Mouse (Mus musculus): Measurements from ENCODE around the gene Atat1. TPM values are rescaled to one million over a fixed set of nuclear protein-coding genes. Genes with fewer than 3 reads are reported as not detected.

Gene Atat1
- polyA plus RNA-seq, 1 experiment from 2014 or later, result 128 TPM

DNA sequence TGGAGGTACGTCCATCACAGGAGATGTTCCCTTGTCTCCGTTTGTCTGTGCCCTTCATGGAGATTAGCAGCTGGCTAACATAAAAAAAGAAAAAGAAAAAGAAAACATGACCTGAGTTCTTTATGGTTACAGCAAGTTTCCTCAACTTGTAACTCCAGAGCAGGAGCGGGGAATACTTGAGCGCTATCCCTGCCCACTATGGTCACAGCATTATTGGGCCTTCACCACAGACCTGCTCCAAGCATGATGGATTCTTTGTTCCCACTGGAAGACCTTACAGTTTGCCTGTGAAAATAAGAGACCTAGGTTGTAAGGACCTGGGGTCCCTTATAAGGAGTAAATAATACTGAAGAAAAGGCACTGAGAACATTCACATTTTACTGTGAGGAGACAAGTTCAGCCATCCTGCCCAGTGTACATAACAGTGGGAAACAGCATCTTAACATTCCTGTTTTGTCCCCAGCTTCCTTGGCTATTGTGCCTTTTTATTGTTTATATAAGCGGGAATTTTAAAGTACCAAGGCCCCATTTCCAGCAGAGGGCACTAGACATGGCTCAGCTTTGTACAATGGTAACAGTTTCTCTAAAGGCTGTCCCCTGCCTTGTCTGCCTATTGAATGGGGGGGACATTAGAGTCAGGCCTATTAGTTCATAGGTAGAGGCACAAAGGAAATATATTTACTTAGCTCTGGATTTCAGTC, 11.1 kb upstream of the Atat1 start:
- Histone ChIP-seq H3K27ac (replicated peaks; ENCODE audit: low read depth, low read length) (no peak overlapping the region), H3K9ac (ENCODE audit: low read length) (no peak overlapping the region), H3K4me2 (ENCODE audit: low read depth, severe bottlenecking) (no peak overlapping the region), H3K4me1 (ENCODE audit: control insufficient read depth, insufficient read depth, low read length) (0 out of 2 replicates have a peak, but pooled peaks cover 4% of the 10 kb centered on the region), H3K9me3 (ENCODE audit: control insufficient read depth, low read length) (no peaks in the 10 kb centered on the region), H3K27me3 (ENCODE audit: control insufficient read depth, insufficient read depth, low read length) (no peaks in the 10 kb centered on the region), H3K4me3 (ENCODE audit: low read depth, low read length) (no peak overlapping the region), H3K36me3 (ENCODE audit: control insufficient read depth, insufficient read depth, low read length) (peaks cover 9% of the 10 kb centered on the region)
- WGBS, result 82% methylated on average over 5 of the region's 5 CpGs
- DNase-seq (ENCODE audit: low spot score) (peak; percentile 58), ATAC-seq (ENCODE audit: insufficient number of reproducible peaks, low FRiP score, low TSS enrichment, low read depth) (no peak)

DNA sequence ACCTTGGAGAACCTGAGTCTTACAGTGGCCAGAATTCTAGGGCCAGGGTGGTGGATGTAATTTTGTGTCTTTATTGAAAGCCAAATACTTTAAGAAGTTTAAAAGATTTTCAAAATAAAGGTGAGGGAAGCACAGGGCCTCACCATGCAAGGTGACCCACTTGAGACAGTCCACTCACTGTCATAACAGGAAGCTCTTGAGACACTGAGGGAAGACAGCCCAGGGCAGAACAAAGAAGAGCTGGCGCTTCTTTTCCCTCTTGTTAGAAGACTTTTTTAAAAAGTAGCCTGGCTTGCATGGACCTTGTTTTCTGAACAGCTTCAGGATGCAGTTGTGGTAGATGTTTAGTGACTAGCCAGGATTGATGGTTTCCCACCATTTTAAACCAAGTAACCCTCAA, 10.5 kb upstream of the Atat1 start:
- H3K27ac ChIP-seq (replicated peaks; ENCODE audit: low read depth, low read length), result no peak overlapping the region
- no peaks in the 10 kb centered on the region for H3K27me3 ChIP-seq (ENCODE audit: control insufficient read depth, insufficient read depth, low read length)
- no peak overlapping the region for H3K4me2 ChIP-seq (ENCODE audit: low read depth, severe bottlenecking)
- H3K36me3 ChIP-seq (ENCODE audit: control insufficient read depth, insufficient read depth, low read length), result peaks cover 9% of the 10 kb centered on the region
- no peaks in the 10 kb centered on the region for H3K9me3 ChIP-seq (ENCODE audit: control insufficient read depth, low read length)
- peaks cover 6% of the 10 kb centered on the region; the same call in 1 of the 2 replicates for H3K4me1 ChIP-seq (ENCODE audit: control insufficient read depth, insufficient read depth, low read length)
- ATAC-seq (ENCODE audit: insufficient number of reproducible peaks, low FRiP score, low TSS enrichment, low read depth) (no peak), DNase-seq (ENCODE audit: low spot score) (no peak)
- H3K4me3 ChIP-seq (ENCODE audit: low read depth, low read length), result no peak overlapping the region
- H3K9ac ChIP-seq (ENCODE audit: low read length), result no peak overlapping the region
- 83% methylated on average over 1 of the region's 1 CpGs for WGBS

DNA sequence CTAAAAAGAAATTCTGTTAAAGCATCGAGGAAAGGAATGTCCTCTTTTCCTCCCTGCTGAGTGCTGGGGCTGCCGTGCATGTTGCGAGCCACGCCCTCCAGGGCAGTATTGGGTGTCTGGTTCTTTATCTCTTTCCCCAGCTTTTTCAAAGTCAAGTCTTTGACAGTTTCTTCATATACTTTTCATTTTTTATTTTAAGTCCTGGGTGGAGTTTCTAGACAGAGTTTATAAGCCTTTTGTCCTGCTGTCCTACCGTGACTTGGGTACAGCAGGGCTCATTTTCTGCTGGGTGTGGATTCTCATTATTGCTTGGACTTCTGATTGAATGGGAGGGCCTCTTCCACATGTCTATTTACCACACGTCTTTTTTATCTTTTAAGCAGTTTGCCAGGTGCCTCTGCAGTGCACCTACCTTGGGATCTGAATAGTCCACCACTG, 10.0 kb upstream of the Atat1 start:
- ATAC-seq (ENCODE audit: insufficient number of reproducible peaks, low FRiP score, low TSS enrichment, low read depth) (no peak), DNase-seq (ENCODE audit: low spot score) (no peak)
- Histone ChIP-seq H3K4me3 (ENCODE audit: low read depth, low read length) (0 out of 2 replicates have a peak overlapping the region, but pooled peaks have one; percentile 78), H3K9ac (ENCODE audit: low read length) (no peak overlapping the region), H3K27me3 (ENCODE audit: control insufficient read depth, insufficient read depth, low read length) (no peaks in the 10 kb centered on the region), H3K4me1 (ENCODE audit: control insufficient read depth, insufficient read depth, low read length) (peaks cover 8% of the 10 kb centered on the region; the same call in 1 of the 2 replicates), H3K36me3 (ENCODE audit: control insufficient read depth, insufficient read depth, low read length) (peaks cover 7% of the 10 kb centered on the region), H3K27ac (replicated peaks; ENCODE audit: low read depth, low read length) (no peak overlapping the region), H3K9me3 (ENCODE audit: control insufficient read depth, low read length) (no peaks in the 10 kb centered on the region), H3K4me2 (ENCODE audit: low read depth, severe bottlenecking) (peak overlapping the region; percentile 69; the same call in 1 of the 2 replicates)
- WGBS, result 66% methylated on average over 6 of the region's 6 CpGs

DNA sequence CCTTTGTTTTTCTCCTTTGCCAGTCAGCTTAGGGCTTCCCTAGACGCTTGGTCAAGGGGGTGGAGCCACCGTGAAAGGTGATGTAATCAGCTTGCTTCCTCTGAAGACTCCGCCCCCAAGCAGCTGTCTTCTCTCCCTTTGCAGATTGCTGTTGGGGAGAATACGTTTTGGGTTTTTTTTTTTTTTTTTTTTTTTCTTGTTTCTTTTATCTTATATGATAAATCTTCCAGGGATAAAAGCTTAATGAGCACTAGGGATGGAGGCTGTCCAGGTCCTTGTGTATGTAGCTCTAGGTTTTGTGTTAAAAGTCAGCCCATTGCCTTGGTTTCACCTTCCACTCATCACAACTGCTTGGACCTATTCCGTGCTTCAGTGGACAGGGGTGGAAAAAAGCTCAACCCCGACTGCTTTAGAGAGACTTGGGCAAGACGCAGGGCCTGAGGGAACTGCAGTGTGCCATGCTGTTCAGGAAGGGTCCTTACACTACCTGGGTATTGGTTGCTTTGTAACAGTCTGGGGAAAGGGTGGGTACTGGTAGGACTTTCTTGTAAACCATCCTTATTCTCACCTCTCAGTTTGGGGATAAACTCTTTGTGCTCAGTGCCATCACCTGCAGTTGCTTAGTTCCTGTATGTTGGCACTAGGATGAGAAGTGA, 9.3 kb upstream of the Atat1 start:
- H3K36me3 ChIP-seq (ENCODE audit: control insufficient read depth, insufficient read depth, low read length), result peaks cover 3% of the 10 kb centered on the region; the same call in 1 of the 2 replicates
- ATAC-seq (ENCODE audit: insufficient number of reproducible peaks, low FRiP score, low TSS enrichment, low read depth) (peak; percentile 37; the same call in 1 of the 2 replicates), DNase-seq (ENCODE audit: low spot score) (peak; percentile 91)
- no peaks in the 10 kb centered on the region for H3K27me3 ChIP-seq (ENCODE audit: control insufficient read depth, insufficient read depth, low read length)
- 18% methylated on average over 7 of the region's 7 CpGs for WGBS
- H3K4me2 ChIP-seq (ENCODE audit: low read depth, severe bottlenecking), result peak overlapping the region; percentile 69
- H3K4me1 ChIP-seq (ENCODE audit: control insufficient read depth, insufficient read depth, low read length), result peaks cover 8% of the 10 kb centered on the region; the same call in 1 of the 2 replicates
- H3K4me3 ChIP-seq (ENCODE audit: low read depth, low read length), result peak overlapping the region; percentile 78
- H3K9ac ChIP-seq (ENCODE audit: low read length), result peak overlapping the region; percentile 98
- peak overlapping the region; percentile 80 for H3K27ac ChIP-seq (replicated peaks; ENCODE audit: low read depth, low read length)
- H3K9me3 ChIP-seq (ENCODE audit: control insufficient read depth, low read length), result no peaks in the 10 kb centered on the region

DNA sequence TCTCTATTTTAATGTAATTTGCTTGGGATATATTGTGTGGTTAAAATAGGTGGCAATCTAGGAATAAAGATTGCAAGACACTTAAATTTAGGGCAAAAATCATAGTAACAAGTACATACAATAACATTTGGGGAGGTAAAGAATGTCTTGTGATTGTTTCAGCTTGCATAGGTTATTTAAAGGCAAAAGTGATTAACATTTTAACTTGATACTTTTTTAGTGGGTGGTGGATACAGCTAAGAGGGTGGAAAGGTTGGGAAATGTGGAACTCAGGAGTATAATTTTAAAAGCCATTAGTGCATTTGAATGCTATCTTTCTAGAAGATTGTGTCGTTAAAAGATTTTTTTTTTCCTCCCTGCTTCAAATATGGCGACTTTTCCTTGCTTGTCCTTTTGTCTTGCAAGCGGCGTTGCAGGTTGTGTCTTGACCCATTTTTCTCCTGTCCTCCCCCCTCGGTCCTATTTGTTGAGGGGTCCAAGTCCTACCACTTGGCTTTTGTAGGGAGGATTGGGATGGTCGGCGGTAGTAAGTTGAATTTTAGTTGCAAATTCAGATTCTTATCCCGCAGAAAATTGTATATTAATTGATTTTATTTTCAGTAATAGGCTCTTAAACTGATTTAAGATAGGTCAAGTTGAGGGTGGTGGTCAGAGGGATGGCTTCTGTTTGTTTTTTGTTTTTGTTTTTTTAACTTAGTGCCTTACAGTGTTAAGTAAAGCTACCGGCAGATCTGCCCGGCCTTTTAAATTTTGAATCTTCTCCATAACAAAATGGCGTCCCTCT, 8.6 kb upstream of the Atat1 start:
- Histone ChIP-seq H3K4me2 (ENCODE audit: low read depth, severe bottlenecking) (peak overlapping the region; percentile 69), H3K9ac (ENCODE audit: low read length) (peak overlapping the region; percentile 98), H3K27ac (replicated peaks; ENCODE audit: low read depth, low read length) (peak overlapping the region; percentile 80), H3K4me3 (ENCODE audit: low read depth, low read length) (peak overlapping the region; percentile 78), H3K9me3 (ENCODE audit: control insufficient read depth, low read length) (no peaks in the 10 kb centered on the region), H3K36me3 (ENCODE audit: control insufficient read depth, insufficient read depth, low read length) (no peaks in the 10 kb centered on the region; the same call in 1 of the 2 replicates), H3K27me3 (ENCODE audit: control insufficient read depth, insufficient read depth, low read length) (no peaks in the 10 kb centered on the region), H3K4me1 (ENCODE audit: control insufficient read depth, insufficient read depth, low read length) (peaks cover 8% of the 10 kb centered on the region; the same call in 1 of the 2 replicates)
- no peak for ATAC-seq (ENCODE audit: insufficient number of reproducible peaks, low FRiP score, low TSS enrichment, low read depth)
- WGBS, result under 1% methylated on average over 11 of the region's 11 CpGs
- peak; percentile 74 for DNase-seq (ENCODE audit: low spot score)

DNA sequence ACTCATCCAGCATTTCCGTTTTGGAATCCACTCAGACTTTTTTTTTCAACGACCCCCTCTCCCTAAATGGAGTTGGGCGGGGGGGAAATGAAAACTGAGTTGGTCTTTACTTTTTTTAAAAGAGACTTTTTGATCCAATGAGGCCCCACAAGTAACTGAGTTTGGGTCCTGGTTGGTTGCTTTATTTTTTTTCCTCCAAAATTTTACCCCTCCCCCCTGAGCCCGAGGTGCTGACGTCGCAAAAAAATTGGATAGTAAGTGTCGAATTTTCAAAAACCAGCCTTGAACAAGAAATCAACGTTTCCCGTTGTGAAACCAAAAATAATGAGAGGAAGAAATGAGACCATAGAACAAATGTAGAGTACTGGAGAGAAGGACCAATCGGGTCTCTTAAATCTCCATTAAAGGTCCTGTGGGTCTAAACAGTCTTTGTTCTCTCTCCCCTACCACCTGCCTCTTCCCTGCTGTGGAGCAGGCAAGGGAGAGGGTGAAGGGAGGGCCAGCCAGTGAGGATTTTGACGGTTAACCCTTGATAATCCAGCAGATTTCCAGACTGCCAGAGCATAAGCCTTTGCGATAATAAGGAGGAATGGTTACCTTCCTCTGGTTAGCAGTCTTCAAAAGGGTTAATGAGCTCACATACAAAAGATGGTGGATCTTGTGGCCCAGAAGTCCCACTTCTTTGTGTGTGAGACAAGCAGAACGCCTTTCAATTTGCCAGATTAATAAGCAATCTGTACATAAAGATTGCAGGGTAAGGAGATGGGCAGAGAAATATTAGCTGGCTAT, 7.8 kb upstream of the Atat1 start:
- Histone ChIP-seq H3K4me2 (ENCODE audit: low read depth, severe bottlenecking) (peak overlapping the region; percentile 69), H3K9me3 (ENCODE audit: control insufficient read depth, low read length) (no peaks in the 10 kb centered on the region), H3K9ac (ENCODE audit: low read length) (peak overlapping the region; percentile 98), H3K36me3 (ENCODE audit: control insufficient read depth, insufficient read depth, low read length) (no peaks in the 10 kb centered on the region), H3K27me3 (ENCODE audit: control insufficient read depth, insufficient read depth, low read length) (no peaks in the 10 kb centered on the region), H3K4me1 (ENCODE audit: control insufficient read depth, insufficient read depth, low read length) (peaks cover 8% of the 10 kb centered on the region; the same call in 1 of the 2 replicates), H3K4me3 (ENCODE audit: low read depth, low read length) (peak overlapping the region; percentile 78), H3K27ac (replicated peaks; ENCODE audit: low read depth, low read length) (peak overlapping the region; percentile 80)
- WGBS, result under 1% methylated on average over 13 of the region's 13 CpGs
- DNase-seq (ENCODE audit: low spot score), result peak; percentile 73
- no peak for ATAC-seq (ENCODE audit: insufficient number of reproducible peaks, low FRiP score, low TSS enrichment, low read depth)

DNA sequence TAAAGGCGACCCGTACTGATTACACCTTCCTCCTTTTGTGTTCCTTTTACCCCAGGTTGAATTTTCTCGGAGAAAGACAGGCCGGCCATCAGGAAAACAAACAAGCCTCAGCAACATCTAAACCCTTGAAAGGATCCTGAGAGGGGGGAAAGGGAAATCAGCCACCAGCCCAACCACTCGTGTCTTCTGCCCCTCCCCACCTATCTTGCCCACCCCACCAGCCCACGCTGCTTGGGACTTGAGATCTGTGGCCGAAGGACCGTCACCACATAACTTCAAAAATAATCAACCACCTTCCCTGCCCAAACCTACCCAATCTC, 7.2 kb upstream of the Atat1 start:
- H3K36me3 ChIP-seq (ENCODE audit: control insufficient read depth, insufficient read depth, low read length), result no peaks in the 10 kb centered on the region
- no peaks in the 10 kb centered on the region for H3K27me3 ChIP-seq (ENCODE audit: control insufficient read depth, insufficient read depth, low read length)
- H3K9me3 ChIP-seq (ENCODE audit: control insufficient read depth, low read length), result no peaks in the 10 kb centered on the region
- WGBS, result 0% methylated on average over 8 of the region's 8 CpGs
- H3K4me3 ChIP-seq (ENCODE audit: low read depth, low read length), result peak overlapping the region; percentile 78
- ATAC-seq (ENCODE audit: insufficient number of reproducible peaks, low FRiP score, low TSS enrichment, low read depth) (no peak), DNase-seq (ENCODE audit: low spot score) (peak; percentile 66)
- peak overlapping the region; percentile 98 for H3K9ac ChIP-seq (ENCODE audit: low read length)
- H3K27ac ChIP-seq (replicated peaks; ENCODE audit: low read depth, low read length), result peak overlapping the region; percentile 80
- H3K4me1 ChIP-seq (ENCODE audit: control insufficient read depth, insufficient read depth, low read length), result peaks cover 8% of the 10 kb centered on the region; the same call in 1 of the 2 replicates
- H3K4me2 ChIP-seq (ENCODE audit: low read depth, severe bottlenecking), result peak overlapping the region; percentile 69

Measured in limb, embryonic 11.5 days (tissue).